Mouse (Mus musculus) CH12.LX (cell line): ENCODE results near the gene Sugt1.

Source experiments
- CTCF ChIP-seq, 2 experiments: IDR thresholded peaks in 1 of 2; conservative IDR thresholded peaks in 1 of 2; 2 replicates each; pipeline ENCODE4 v1.5.1; 2011 to 2012; ENCODE audit warnings: low read depth in 2 of 2, low read length in 2 of 2, improper control_type of control experiment in 1 of 2, inconsistent platforms in 1 of 2, mild to moderate bottlenecking in 1 of 2, moderate library complexity in 1 of 2
- EP300 ChIP-seq: IDR thresholded peaks from 2 replicates; pipeline ENCODE4 v1.6.1; 2011; ENCODE audit warnings: low read length, improper control_type of control experiment
- ETS1 ChIP-seq: conservative IDR thresholded peaks from 2 replicates; pipeline ENCODE4 v1.6.1; 2012; ENCODE audit warnings: low read depth, mild to moderate bottlenecking, inconsistent platforms, low read length, improper control_type of control experiment, moderate library complexity
- HCFC1 ChIP-seq: IDR thresholded peaks from 2 replicates; pipeline ENCODE4 v1.6.1; 2012; ENCODE audit warnings: low read depth, mild to moderate bottlenecking, inconsistent platforms, low read length, improper control_type of control experiment
- SIN3A ChIP-seq: IDR thresholded peaks from 2 replicates; pipeline ENCODE4 v1.6.1; 2012; ENCODE audit warnings: low read length, improper control_type of control experiment, inconsistent platforms
- USF1 ChIP-seq: IDR thresholded peaks from 2 replicates; pipeline ENCODE4 v1.6.1; 2014; ENCODE audit warnings: low read depth, mild to moderate bottlenecking, inconsistent platforms, low read length, improper control_type of control experiment

DNA sequence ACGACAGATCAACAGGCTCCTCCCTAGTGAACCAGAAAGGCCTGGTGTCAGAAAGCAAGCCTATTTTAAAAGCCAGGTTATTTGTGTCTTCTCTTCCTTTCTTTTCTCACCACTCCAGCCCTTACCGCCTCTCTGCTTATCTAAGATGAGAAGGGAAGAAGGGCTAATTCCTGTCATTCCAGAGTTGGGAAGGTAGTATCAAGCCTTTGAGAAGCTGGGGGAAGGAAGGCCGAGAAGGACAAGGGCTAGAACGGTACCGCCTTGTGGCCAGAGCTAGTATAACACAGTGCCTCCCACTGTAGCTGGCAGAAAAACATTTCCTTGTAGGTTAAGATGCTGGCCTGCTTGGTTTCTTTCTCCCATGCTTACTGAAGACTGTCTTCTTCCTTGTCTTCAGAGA lies 24.7 kb upstream of the Sugt1 start:
- TF ChIP-seq ETS1: no peak
- no peak for TF ChIP-seq EP300
- no peak for TF ChIP-seq SIN3A
- no peak for TF ChIP-seq HCFC1
- peak; percentile 76 to 85 for TF ChIP-seq CTCF (conservative IDR thresholded peaks at IDR 0.05 in 1 of 2, IDR thresholded peaks at IDR 0.05 in 1 of 2; ENCODE audit: low read depth in 2 of 2, low read length in 2 of 2)
- no peak for TF ChIP-seq USF1
